ENCODE assay signal across 8 mouse cellular contexts in the genomic region with DNA sequence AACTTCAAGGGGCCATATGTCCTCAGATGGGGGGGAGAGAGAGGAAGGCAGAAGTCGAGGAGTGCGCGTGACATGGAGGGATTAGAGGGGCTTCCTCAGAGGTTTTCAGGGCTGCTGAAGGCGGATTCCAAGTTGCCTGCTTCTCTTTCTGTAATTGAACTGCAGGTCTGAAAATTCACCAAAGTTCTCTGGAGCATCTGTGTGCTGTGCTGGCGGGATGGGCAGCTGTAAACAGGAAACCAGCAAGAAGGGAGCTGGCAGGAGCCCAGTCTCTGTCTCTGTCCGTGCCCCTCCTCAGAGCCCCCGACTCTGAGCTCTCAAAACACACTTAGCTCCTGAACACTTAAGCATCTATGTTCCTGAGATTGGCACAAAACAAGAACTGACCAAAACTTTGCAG. TPM values are rescaled to one million over a fixed set of nuclear protein-coding genes. Genes with fewer than 3 reads are reported as not detected.
DNase-seq lines count a peak whose midpoint lies in the region; ATAC-seq and TF ChIP-seq lines count a peak whose summit lies in the region.

No protein-coding gene starts in this region.

- peak overlapping the region; percentile 25; the same call in 1 of the 2 replicates for H3K9ac ChIP-seq in forebrain, embryonic 12.5 days
- H3K9ac ChIP-seq in liver, embryonic 15.5 days, result no peak overlapping the region

- no peak for ATAC-seq in forebrain, embryonic 12.5 days (ENCODE audit: low FRiP score)
- no peak for ATAC-seq in liver, embryonic 15.5 days (ENCODE audit: insufficient read depth)

- no peak for TF ChIP-seq CTCF in gastrocnemius, adult 2 months (IDR thresholded peaks at IDR 0.05)

- H3K4me2 ChIP-seq in forebrain, embryonic 12.5 days, result peak overlapping the region; percentile 89
- no peak overlapping the region for H3K4me2 ChIP-seq in liver, embryonic 15.5 days

- 10% methylated on average over 7 of the region's 7 CpGs for WGBS in forebrain, embryonic 12.5 days
- WGBS in liver, embryonic 15.5 days (ENCODE audit: insufficient replicate concordance), result 28% methylated on average over 7 of the region's 7 CpGs

- H3K27me3 ChIP-seq in forebrain, embryonic 12.5 days, result peaks cover 9% of the 10 kb centered on the region
- peaks cover 21% of the 10 kb centered on the region for H3K27me3 ChIP-seq in liver, embryonic 15.5 days

- no peaks in the 10 kb centered on the region for H3K36me3 ChIP-seq in forebrain, embryonic 12.5 days (replicated peaks)
- H3K36me3 ChIP-seq in liver, embryonic 15.5 days (replicated peaks), result no peaks in the 10 kb centered on the region

- no peak overlapping the region for H3K4me3 ChIP-seq in gastrocnemius, adult 2 months
- H3K4me3 ChIP-seq in forebrain, embryonic 12.5 days (replicated peaks), result no peak overlapping the region
- no peak overlapping the region for H3K4me3 ChIP-seq in liver, embryonic 15.5 days (replicated peaks)

- intact Hi-C loops in gastrocnemius, adult 2 months (cut with DNase I), result no loop called here
- intact Hi-C loops in left cerebral cortex, postnatal 36 days (cut with DNase I), result loop anchor here (2.0 to 5.0 kb wide), 2 partner anchors 321 to 336 kb away; partner anchors contain the start of genes Tceanc2 and Tmem59
- intact Hi-C loops in heart, postnatal 25 days (cut with DNase I), result loop anchor here (2.0 kb wide), 1 partner anchor 225 kb away; the partner anchor contains the start of genes Cyb5rl and Mrpl37

- H3K9me3 ChIP-seq in forebrain, embryonic 12.5 days, result no peaks in the 10 kb centered on the region
- no peaks in the 10 kb centered on the region for H3K9me3 ChIP-seq in liver, embryonic 15.5 days (replicated peaks)

- H3K27ac ChIP-seq in gastrocnemius, adult 2 months, result peak overlapping the region; percentile 97
- H3K27ac ChIP-seq in forebrain, embryonic 12.5 days, result peak overlapping the region; percentile 97
- 0 out of 2 replicates have a peak overlapping the region, but pooled peaks have one; percentile 0 for H3K27ac ChIP-seq in liver, embryonic 15.5 days (replicated peaks)

- H3K4me1 ChIP-seq in forebrain, embryonic 12.5 days, result peaks cover 60% of the 10 kb centered on the region
- peaks cover 54% of the 10 kb centered on the region for H3K4me1 ChIP-seq in liver, embryonic 15.5 days (replicated peaks)

- peak; percentile 34 for DNase-seq in gastrocnemius, adult 2 months
- no peak for DNase-seq in gastrocnemius, adult 18-20 months (ENCODE audit: low spot score)
- DNase-seq in 3134 (ENCODE audit: extremely low read depth, insufficient read length, low spot score), result peak; percentile 36
- no peak for DNase-seq in adrenal gland, postnatal 36 days
- no peak for DNase-seq in left cerebral cortex, postnatal 36 days (ENCODE audit: low spot score in 2 of 2)
- no peak for DNase-seq in heart, postnatal 25 days (ENCODE audit: low spot score)

RNA-seq across cellular contexts. Expression of gene Acot11, which starts 36.5 kb away (rescaled TPM):
- 10 to 100 TPM in 1 of 2 experiments, 1 to 10 TPM in 1; 7.1 to 17.3 TPM for total RNA-seq in gastrocnemius, adult 2 months (2021)
- total RNA-seq in gastrocnemius, adult 18-20 months (2021), result 10 to 100 TPM in 1 of 2 experiments, 1 to 10 TPM in 1; 9.9 to 13.2 TPM
- 1.4 TPM in 2 replicates for polyA plus RNA-seq in forebrain, embryonic 12.5 days (2016; fragmentation: Nextera tagmentation; extraction: Ambion mirVana)
- 4.7 and 6.4 TPM in 2 replicates for polyA plus RNA-seq in liver, embryonic 15.5 days (2015; fragmentation: Nextera tagmentation; extraction: Ambion mirVana)
- total RNA-seq in adrenal gland, postnatal 36 days (2021), result 10 to 100 TPM; 49.5 to 60.7 TPM
- 10 to 100 TPM; 43.0 to 51.2 TPM for total RNA-seq in left cerebral cortex, postnatal 36 days (2021)
- 10 to 100 TPM; 28.6 to 37.1 TPM for total RNA-seq in heart, postnatal 25 days (2021)

Comparison
In these comparisons a context has a peak if more than half of its experiments do, and no peak if none do; other contexts are left out.
1. DNase-seq: peak in gastrocnemius, adult 2 months (single experiment) and 3134 (single experiment); none in gastrocnemius, adult 18-20 months (single experiment), adrenal gland, postnatal 36 days (0 of 2), left cerebral cortex, postnatal 36 days (0 of 2) and heart, postnatal 25 days (single experiment).
2. H3K27ac ChIP-seq: peak in every context shown above with its lines; median percentile 97 in gastrocnemius, adult 2 months; 97 in forebrain, embryonic 12.5 days; 0 in liver, embryonic 15.5 days.